Mouse (Mus musculus) cerebellum, adult 2 months (tissue): Measurements from ENCODE around the gene Oas1g.

Experiments
- CTCF ChIP-seq: fragments of 200-500 bp; IDR thresholded peaks from 2 replicates; pipeline ENCODE4 v1.5.1; 2011; ENCODE audit warnings: low read depth, mild to moderate bottlenecking, control low read depth, low read length, moderate library complexity, borderline replicate concordance; ENCODE audit not compliant: insufficient read depth
- POLR2A ChIP-seq: fragments of 200-500 bp; IDR thresholded peaks from 2 replicates; pipeline ENCODE4 v1.6.1; 2011; ENCODE audit warnings: low read length, control low read depth, borderline replicate concordance; ENCODE audit not compliant: insufficient read depth

DNA sequence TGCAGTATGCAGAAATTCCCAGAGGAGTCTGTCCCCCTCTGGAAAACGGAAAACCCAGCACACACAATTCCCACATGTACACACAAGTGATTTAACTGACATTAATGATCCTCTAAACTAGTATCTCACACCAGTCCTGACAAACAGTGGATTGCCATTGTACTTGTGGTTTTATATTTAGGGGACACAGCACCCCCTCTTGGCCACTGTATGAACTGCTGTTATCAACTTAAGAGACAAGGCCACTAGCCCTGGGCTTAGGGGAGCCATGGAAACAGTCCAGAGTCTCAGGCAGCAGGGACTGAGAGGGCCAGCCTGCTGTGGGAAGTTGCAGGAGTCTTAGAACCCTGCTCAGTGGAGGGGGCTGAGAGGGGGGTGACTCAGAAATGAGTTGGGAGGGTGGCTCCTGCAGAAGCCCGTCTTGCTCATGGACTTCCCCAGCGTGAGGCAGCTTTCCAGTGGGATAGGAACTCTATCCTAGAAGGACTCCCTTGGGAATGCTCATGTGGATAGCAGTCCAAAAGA lies 22.0 kb downstream of the Oas1g start:
- TF ChIP-seq CTCF: no peak
- no peak for TF ChIP-seq POLR2A
